Mouse (Mus musculus) lung, embryonic 16.5 days (tissue): ENCODE data around the gene Hdac4. TPM values are rescaled to one million over a fixed set of nuclear protein-coding genes. Genes with fewer than 3 reads are reported as not detected.

Source experiments
- ATAC-seq: fragments of 200-750 bp; cut with Nextera tagmentation; 2 replicates; pipeline ENCODE4 v1.8.0; 2017; ENCODE audit warnings: low read depth, mild to moderate bottlenecking, moderate library complexity
- H3K27ac ChIP-seq: fragments of 300-500 bp; sonication (generic); 2 replicates; pipeline ENCODE4 v1.5.1; 2014; ENCODE audit warnings: mild to moderate bottlenecking, control low read depth, low read length
- H3K27me3 ChIP-seq: fragments of 300-500 bp; sonication (generic); 2 replicates; pipeline ENCODE4 v1.6.1; 2014; ENCODE audit warnings: low read depth, low read length, mixed read lengths; ENCODE audit not compliant: control insufficient read depth, insufficient read depth
- H3K36me3 ChIP-seq: fragments of 300-500 bp; sonication (generic); 2 replicates; pipeline ENCODE4 v1.6.1; 2014; ENCODE audit warnings: low read length; ENCODE audit not compliant: control insufficient read depth, insufficient read depth
- H3K4me1 ChIP-seq: fragments of 300-500 bp; sonication (generic); replicated peaks from 2 replicates; pipeline ENCODE4 v1.6.1; 2014; ENCODE audit warnings: low read length, mixed read lengths; ENCODE audit not compliant: control insufficient read depth, insufficient read depth
- H3K4me2 ChIP-seq: fragments of 300-500 bp; sonication (generic); 2 replicates; pipeline ENCODE4 v1.6.1; 2014; ENCODE audit warnings: low read depth, low read length, control low read depth
- H3K4me3 ChIP-seq: fragments of 300-500 bp; sonication (generic); 2 replicates; pipeline ENCODE4 v1.5.1; 2014; ENCODE audit warnings: mild to moderate bottlenecking, low read length, control low read depth
- H3K9ac ChIP-seq: fragments of 300-500 bp; sonication (generic); 2 replicates; pipeline ENCODE4 v1.6.1; 2014; ENCODE audit warnings: low read length, control low read depth
- H3K9me3 ChIP-seq: fragments of 300-500 bp; sonication (generic); 2 replicates; pipeline ENCODE4 v1.6.1; 2016; ENCODE audit warnings: low read length; ENCODE audit not compliant: control insufficient read depth
- WGBS: fragments of 180-500 bp; shearing (Covaris S2); extraction: QIAGEN DNeasy Blood & Tissue Kit; methylation state at CpG from one replicate; pipeline ENCODE4 v1.1.7; 2014; 5-methylcytosine and 5-hydroxymethylcytosine counted together
- polyA plus RNA-seq: library from polyadenylated mRNA; unstranded; fragments of >200 nt; fragmentation: Nextera tagmentation; extraction: Ambion mirVana; gene quantifications from 2 replicates; pipeline ENCODE4 v1.2.1, GENCODE M21; 2015

Gene Hdac4
- polyA plus RNA-seq, 1 experiment from 2014 or later: 15.6 TPM

DNA sequence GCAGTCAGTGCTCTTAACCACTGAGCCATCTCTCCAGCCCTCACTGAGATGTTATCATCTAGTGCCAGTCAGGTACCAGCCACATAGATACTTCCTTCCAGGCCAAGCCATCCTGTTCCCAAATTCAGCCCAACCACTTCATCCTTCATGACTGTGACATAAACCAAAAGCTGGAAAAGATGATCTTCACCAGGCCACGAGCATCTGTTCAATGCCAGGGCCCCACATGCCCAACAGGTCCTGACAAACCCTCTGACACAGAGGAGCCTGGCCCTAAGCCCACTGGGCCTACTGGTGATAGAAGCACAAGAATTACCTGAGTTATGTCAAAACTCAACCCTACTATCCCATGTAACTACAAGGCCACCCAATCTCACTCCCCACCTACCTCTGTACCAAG is 84.5 kb downstream of the Hdac4 start:
- ATAC-seq: no peak

DNA sequence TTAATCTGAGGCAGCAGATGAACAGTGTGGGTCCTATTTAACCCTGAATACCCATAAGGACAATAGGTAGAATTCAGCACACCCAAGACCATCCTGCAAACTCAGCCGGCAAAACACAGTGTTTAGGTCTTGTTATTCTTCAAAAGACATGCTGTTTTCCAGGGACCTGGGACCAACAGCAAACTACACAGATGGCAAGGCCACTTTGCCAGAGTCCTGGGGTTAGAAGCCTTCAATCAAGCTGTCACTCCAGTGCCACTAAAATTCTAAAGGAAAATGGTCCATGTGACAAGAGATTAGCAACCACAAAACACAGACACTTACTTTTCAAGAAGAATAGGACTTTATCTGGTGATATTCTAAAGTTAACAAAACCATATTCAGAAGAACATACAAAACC is 86.3 kb downstream of the Hdac4 start:
- Histone ChIP-seq H3K4me1 (peaks cover 7% of the 10 kb centered on the region; the same call in 1 of the 2 replicates), H3K36me3 (no peaks in the 10 kb centered on the region), H3K4me2 (no peak overlapping the region), H3K27ac (no peak overlapping the region), H3K27me3 (no peaks in the 10 kb centered on the region), H3K9me3 (no peaks in the 10 kb centered on the region), H3K4me3 (no peak overlapping the region), H3K9ac (no peak overlapping the region)
- 83% methylated on average over 1 of the region's 1 CpGs for WGBS
- ATAC-seq: no peak

More for the DNA sequence above, 84.5 kb downstream of the Hdac4 start:
- Histone ChIP-seq H3K36me3 (no peaks in the 10 kb centered on the region), H3K9ac (no peak overlapping the region), H3K27me3 (no peaks in the 10 kb centered on the region), H3K4me3 (no peak overlapping the region), H3K4me1 (peaks cover 7% of the 10 kb centered on the region; the same call in 1 of the 2 replicates), H3K27ac (no peak overlapping the region), H3K4me2 (no peak overlapping the region), H3K9me3 (no peaks in the 10 kb centered on the region)
- 77% methylated on average over 1 of the region's 1 CpGs for WGBS

DNA sequence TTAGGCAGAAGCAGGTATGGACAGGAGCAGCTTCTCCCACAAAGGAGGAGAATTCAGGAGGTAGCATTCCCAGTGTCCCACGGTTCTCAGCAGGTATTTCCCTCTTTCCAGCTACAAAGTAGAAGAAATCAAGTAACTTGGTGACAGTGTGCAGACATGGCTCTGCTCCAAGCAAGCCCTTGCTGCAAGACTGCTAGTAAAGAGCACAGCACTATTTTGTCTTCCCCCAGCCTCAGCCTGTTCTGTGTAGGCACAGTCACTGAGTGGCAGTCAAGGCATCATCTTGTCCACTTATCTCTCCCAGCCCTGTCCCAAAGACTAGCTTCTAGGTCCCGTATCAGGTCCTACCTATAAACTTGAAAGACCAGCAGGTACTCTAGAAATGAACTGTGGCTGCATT is 86.9 kb downstream of the Hdac4 start:
- Histone ChIP-seq H3K4me1 (peaks cover 3% of the 10 kb centered on the region; the same call in 1 of the 2 replicates), H3K4me3 (no peak overlapping the region), H3K9me3 (no peaks in the 10 kb centered on the region), H3K36me3 (no peaks in the 10 kb centered on the region), H3K4me2 (no peak overlapping the region), H3K27me3 (no peaks in the 10 kb centered on the region), H3K9ac (no peak overlapping the region), H3K27ac (no peak overlapping the region)
- ATAC-seq: no peak
- 73% methylated on average over 2 of the region's 2 CpGs for WGBS

DNA sequence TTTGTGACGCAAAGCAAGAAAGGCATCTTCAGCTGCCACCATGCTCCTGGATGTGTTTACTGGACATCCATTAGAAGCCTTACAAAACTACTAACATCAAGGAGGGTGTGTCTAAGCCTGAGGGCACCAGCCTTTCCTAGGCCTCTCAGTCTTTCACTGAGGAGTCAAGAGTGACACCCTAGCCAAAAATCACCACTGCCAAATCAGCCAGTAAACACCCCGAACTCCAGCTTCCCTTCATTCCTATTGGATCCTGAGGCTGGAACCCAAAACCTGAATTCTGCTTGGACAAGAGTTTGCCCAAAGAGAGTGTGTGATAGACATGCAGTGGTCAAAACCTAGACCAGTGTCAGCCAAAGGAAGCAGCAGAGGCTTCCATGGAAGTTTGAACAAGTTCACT is 87.5 kb downstream of the Hdac4 start:
- ATAC-seq: no peak
- Histone ChIP-seq H3K27me3 (no peaks in the 10 kb centered on the region), H3K9me3 (no peaks in the 10 kb centered on the region), H3K4me3 (no peak overlapping the region), H3K36me3 (no peaks in the 10 kb centered on the region), H3K4me2 (no peak overlapping the region), H3K9ac (no peak overlapping the region), H3K27ac (no peak overlapping the region), H3K4me1 (no peaks in the 10 kb centered on the region; the same call in 1 of the 2 replicates)
- 87% methylated on average over 2 of the region's 2 CpGs for whole genome bisulfite sequencing

DNA sequence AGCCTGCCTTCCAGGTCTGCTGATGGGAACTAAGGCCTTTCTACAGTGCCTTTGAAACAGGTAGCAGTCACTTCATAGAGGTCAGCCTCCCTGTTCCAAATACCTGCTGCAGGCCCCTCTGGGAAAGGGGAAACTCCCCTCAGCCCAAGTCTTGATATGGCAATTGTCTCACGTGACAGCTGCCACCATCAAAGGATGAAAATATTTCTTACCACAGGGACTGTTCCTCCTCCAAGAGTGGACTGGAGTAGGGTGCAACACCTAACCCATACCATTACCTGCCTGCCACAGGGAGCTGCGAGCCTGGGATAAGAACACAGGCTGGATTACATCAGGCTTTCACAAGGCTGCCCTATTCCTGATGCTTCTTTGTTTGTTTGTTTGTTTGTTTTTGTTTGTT is 88.0 kb downstream of the Hdac4 start:
- Histone ChIP-seq H3K27ac (no peak overlapping the region), H3K4me1 (no peaks in the 10 kb centered on the region), H3K4me2 (no peak overlapping the region), H3K4me3 (no peak overlapping the region), H3K36me3 (no peaks in the 10 kb centered on the region), H3K9ac (no peak overlapping the region), H3K27me3 (no peaks in the 10 kb centered on the region), H3K9me3 (no peaks in the 10 kb centered on the region)
- WGBS: 79% methylated on average over 2 of the region's 2 CpGs
- ATAC-seq: no peak

DNA sequence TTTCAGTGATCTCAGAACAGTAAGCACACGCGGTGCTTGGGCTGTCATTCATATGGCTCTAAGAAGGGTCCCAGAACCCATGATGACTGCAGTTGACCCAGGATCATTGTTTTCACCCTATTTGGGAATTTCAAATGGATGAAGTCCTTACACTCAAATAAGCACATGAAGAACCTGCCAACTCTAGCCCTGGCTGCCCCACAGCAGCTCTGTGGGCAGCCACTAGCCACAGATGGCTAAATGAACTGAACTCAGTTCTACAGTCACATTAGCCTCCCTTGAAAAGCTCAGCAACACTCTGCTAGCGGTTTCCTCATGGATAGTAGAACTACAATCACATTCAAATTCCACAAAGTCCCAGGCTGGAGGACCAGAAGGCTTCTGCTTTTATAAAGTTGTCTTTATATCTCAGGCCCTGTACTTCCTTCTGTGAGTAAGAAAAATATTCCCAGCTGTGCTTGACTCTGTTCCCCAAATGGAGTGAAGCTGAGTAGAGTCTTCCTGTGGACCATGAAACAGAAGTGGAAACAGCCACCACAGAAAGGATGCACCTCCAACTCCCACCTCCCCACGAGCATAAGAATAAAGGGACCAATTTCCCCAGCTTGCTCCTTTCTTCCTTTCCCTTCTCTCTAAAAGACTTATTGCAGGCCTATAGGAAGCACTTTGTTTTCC is 88.9 kb downstream of the Hdac4 start:
- H3K4me2 ChIP-seq: no peak overlapping the region
- H3K9me3 ChIP-seq: no peaks in the 10 kb centered on the region
- H3K4me1 ChIP-seq: no peaks in the 10 kb centered on the region
- WGBS: 86% methylated on average over 4 of the region's 4 CpGs
- H3K27me3 ChIP-seq: no peaks in the 10 kb centered on the region
- no peak overlapping the region for H3K27ac ChIP-seq
- no peak overlapping the region for H3K9ac ChIP-seq
- H3K36me3 ChIP-seq: no peaks in the 10 kb centered on the region
- ATAC-seq: no peak
- H3K4me3 ChIP-seq: no peak overlapping the region

DNA sequence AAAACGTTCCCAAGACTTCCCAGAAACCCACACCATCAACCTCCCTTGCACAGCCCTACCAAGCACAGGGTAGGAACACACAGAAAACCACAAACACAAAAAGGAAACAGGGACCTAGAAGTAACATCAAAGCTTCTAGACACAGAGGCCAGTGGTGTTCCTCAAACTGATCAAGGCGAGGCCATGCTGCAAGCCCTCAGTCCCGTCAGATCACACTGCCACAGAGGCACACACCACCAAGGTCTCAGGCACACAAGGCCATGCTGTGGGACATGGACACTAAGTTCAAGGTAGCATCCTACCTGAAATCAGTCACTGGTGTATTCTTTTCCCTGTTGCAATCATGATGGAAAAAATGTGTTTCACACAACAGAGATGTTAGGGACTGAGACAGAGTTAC is 90.8 kb downstream of the Hdac4 start:
- Histone ChIP-seq H3K9me3 (no peaks in the 10 kb centered on the region), H3K27ac (no peak overlapping the region), H3K27me3 (no peaks in the 10 kb centered on the region), H3K4me3 (no peak overlapping the region), H3K9ac (no peak overlapping the region), H3K36me3 (no peaks in the 10 kb centered on the region), H3K4me1 (no peaks in the 10 kb centered on the region), H3K4me2 (no peak overlapping the region)
- ATAC-seq: no peak
- 73% methylated on average over 3 of the region's 3 CpGs for WGBS

DNA sequence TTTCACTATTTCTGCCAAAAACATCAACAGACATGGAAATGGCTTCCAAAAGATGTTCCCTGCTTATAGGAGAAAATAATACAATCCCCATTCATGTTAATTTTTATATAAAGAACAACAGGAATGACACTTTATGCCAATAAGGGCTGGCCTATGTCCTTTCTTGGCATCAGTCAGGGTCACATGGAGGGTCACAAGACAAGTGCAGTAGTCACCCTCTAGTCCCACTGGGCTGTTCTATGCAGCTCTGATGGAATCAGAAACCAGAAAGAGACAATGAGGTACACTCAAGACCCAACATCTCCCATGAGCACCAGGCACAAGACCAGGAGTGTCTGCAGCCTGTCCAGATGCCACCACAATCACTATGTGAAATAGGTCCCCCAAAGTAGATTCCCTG is 91.5 kb downstream of the Hdac4 start:
- Histone ChIP-seq H3K27ac (no peak overlapping the region), H3K36me3 (no peaks in the 10 kb centered on the region), H3K4me3 (no peak overlapping the region), H3K4me2 (no peak overlapping the region), H3K9me3 (no peaks in the 10 kb centered on the region), H3K4me1 (no peaks in the 10 kb centered on the region), H3K9ac (no peak overlapping the region), H3K27me3 (no peaks in the 10 kb centered on the region)
- no peak for ATAC-seq

DNA sequence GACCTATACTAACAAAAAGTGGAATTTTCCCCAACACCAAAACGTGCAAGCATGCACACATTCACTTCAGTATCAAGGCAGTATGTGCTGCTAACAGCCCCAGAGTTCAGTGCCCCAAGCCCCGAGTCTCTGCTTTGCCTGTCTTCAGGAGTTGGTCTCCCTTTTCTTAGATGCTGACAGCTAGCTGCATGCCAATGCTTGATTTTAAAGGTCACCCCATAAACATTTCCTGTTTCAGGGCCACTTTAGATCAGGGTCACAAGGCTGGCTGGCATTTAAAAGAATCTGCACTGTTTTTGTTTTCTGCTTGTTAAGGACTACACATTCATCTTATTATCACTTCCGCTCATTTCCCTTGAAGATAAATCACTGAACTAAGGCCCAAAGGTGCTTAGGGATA is 92.1 kb downstream of the Hdac4 start:
- 66% methylated on average over 3 of the region's 3 CpGs for WGBS
- Histone ChIP-seq H3K4me3 (no peak overlapping the region), H3K4me2 (no peak overlapping the region), H3K36me3 (no peaks in the 10 kb centered on the region), H3K27me3 (no peaks in the 10 kb centered on the region), H3K27ac (no peak overlapping the region), H3K9me3 (no peaks in the 10 kb centered on the region), H3K9ac (no peak overlapping the region), H3K4me1 (no peaks in the 10 kb centered on the region)
- ATAC-seq: no peak

DNA sequence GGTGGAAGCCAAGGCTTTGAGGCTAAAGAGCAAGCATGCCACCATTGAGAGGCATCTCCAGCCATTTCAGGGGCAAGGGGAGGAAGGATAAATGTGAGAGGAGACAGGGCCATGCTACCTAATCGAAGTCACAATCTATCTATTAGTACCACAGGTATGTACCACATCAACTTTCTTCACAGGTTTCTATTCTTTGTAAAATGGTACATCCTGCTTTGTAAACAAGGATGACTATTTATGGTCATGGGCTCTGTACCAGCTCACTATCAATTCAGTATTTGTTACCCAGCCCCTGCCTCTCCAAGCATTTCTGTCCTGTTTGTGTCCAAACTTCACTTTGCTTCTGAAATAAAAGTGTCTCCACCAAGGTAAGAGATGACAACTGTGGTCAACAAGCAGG is 92.7 kb downstream of the Hdac4 start:
- no peak overlapping the region for H3K4me2 ChIP-seq
- H3K4me1 ChIP-seq: no peaks in the 10 kb centered on the region
- no peak overlapping the region for H3K27ac ChIP-seq
- ATAC-seq: no peak
- no peak overlapping the region for H3K4me3 ChIP-seq
- no peaks in the 10 kb centered on the region for H3K27me3 ChIP-seq
- H3K36me3 ChIP-seq: no peaks in the 10 kb centered on the region
- 77% methylated on average over 1 of the region's 1 CpGs for WGBS
- no peaks in the 10 kb centered on the region for H3K9me3 ChIP-seq
- no peak overlapping the region for H3K9ac ChIP-seq
